8 mouse cellular contexts compared by ENCODE assay signal in genomic region chr12:101017971-101018371, GRCm38 (mm10). TPM values are rescaled to one million over a fixed set of nuclear protein-coding genes. Genes with fewer than 3 reads are reported as not detected.
DNase-seq lines count a peak whose midpoint lies in the region; ATAC-seq and TF ChIP-seq lines count a peak whose summit lies in the region.

No protein-coding gene starts in this region.

- ATAC-seq in intestine, postnatal 0 days, result no peak
- ATAC-seq in megakaryocyte-erythroid progenitor cell, adult 5-6 weeks (replicated peaks; ENCODE audit: low FRiP score, low TSS enrichment, poor library complexity, severe bottlenecking), result peak; percentile 35
- peak; percentile 9; the same call in 1 of the 2 replicates for ATAC-seq in stomach, postnatal 0 days (ENCODE audit: low FRiP score, low TSS enrichment)

- peak overlapping the region; percentile 49 for H3K4me2 ChIP-seq in intestine, postnatal 0 days (replicated peaks; ENCODE audit: low read depth)
- peak overlapping the region; percentile 20; the same call in 1 of the 2 replicates for H3K4me2 ChIP-seq in stomach, postnatal 0 days (replicated peaks; ENCODE audit: low read depth)

- H3K9ac ChIP-seq in heart, adult 2 months (ENCODE audit: low read depth, low read length), result peak overlapping the region; percentile 11; the same call in 1 of the 2 replicates
- no peak overlapping the region for H3K9ac ChIP-seq in intestine, postnatal 0 days (ENCODE audit: low read depth, low read length)
- H3K9ac ChIP-seq in stomach, postnatal 0 days (ENCODE audit: low read length), result peak overlapping the region; percentile 18; the same call in 1 of the 2 replicates

- peak; percentile 74 for TF ChIP-seq EP300 in heart, adult 2 months (IDR thresholded peaks at IDR 0.05; ENCODE audit: insufficient read depth, low read depth, low read length)
- no peak for TF ChIP-seq EP300 in stomach, postnatal 0 days (optimal IDR thresholded peaks at IDR 0.05)

- no peaks in the 10 kb centered on the region for H3K9me3 ChIP-seq in intestine, postnatal 0 days (ENCODE audit: control insufficient read depth)
- H3K9me3 ChIP-seq in stomach, postnatal 0 days (ENCODE audit: control insufficient read depth, low read length), result no peaks in the 10 kb centered on the region

- DNase-seq in layer of hippocampus, adult 2 months (ENCODE audit: low spot score in 2 of 2), result no peak
- DNase-seq in layer of hippocampus, postnatal 14 days (ENCODE audit: low spot score in 2 of 2), result no peak
- peak; percentile 55 to 81 for DNase-seq in heart, adult 2 months
- DNase-seq in stomach, postnatal 0 days (ENCODE audit: low spot score), result no peak
- no peak for DNase-seq in urinary bladder, postnatal 4 days (ENCODE audit: low spot score in 2 of 2)
- DNase-seq in testis, postnatal 10 days (ENCODE audit: low spot score), result no peak

- TF ChIP-seq POLR2A in heart, adult 2 months (IDR thresholded peaks at IDR 0.05; ENCODE audit: insufficient read depth, low read depth, low read length), result 0 out of 2 replicates have a peak, but pooled peaks have one; percentile 45

- no peaks in the 10 kb centered on the region for H3K36me3 ChIP-seq in heart, adult 2 months (ENCODE audit: control insufficient read depth, insufficient read depth, low read length)
- 0 out of 2 replicates have a peak, but pooled peaks cover 8% of the 10 kb centered on the region for H3K36me3 ChIP-seq in intestine, postnatal 0 days (ENCODE audit: control insufficient read depth, insufficient read depth)
- H3K36me3 ChIP-seq in stomach, postnatal 0 days (ENCODE audit: control insufficient read depth, insufficient read depth, low read length), result no peaks in the 10 kb centered on the region

- TF ChIP-seq CTCF in layer of hippocampus, adult 2 months (conservative IDR thresholded peaks at IDR 0.05), result peak; percentile 38
- peak; percentile 55 for TF ChIP-seq CTCF in heart, adult 2 months (IDR thresholded peaks at IDR 0.05)
- peak; percentile 39 for TF ChIP-seq CTCF in intestine, postnatal 0 days (IDR thresholded peaks at IDR 0.05; ENCODE audit: low read depth)
- peak; percentile 33; the same call in 1 of the 2 replicates for TF ChIP-seq CTCF in stomach, postnatal 0 days (IDR thresholded peaks at IDR 0.05; ENCODE audit: low read depth)

- 0 out of 2 replicates have a peak overlapping the region, but pooled peaks have one; percentile 10 for H3K27ac ChIP-seq in layer of hippocampus, adult 2 months
- H3K27ac ChIP-seq in heart, adult 2 months, result peak overlapping the region; percentile 55
- H3K27ac ChIP-seq in intestine, postnatal 0 days (ENCODE audit: low read depth, low read length), result peak overlapping the region; percentile 54
- H3K27ac ChIP-seq in stomach, postnatal 0 days (replicated peaks), result no peak overlapping the region

- H3K79me2 ChIP-seq in heart, adult 2 months (replicated peaks; ENCODE audit: control insufficient read depth, insufficient read depth, low read length), result no peaks in the 10 kb centered on the region

- H3K4me3 ChIP-seq in layer of hippocampus, adult 2 months, result no peak overlapping the region
- no peak overlapping the region; the same call in 1 of the 2 replicates for H3K4me3 ChIP-seq in heart, adult 2 months
- H3K4me3 ChIP-seq in intestine, postnatal 0 days (ENCODE audit: low read depth, low read length), result no peak overlapping the region
- H3K4me3 ChIP-seq in stomach, postnatal 0 days (ENCODE audit: low read depth, low read length), result no peak overlapping the region

- H3K27me3 ChIP-seq in heart, adult 2 months (ENCODE audit: control insufficient read depth, insufficient read depth, low read length), result no peaks in the 10 kb centered on the region
- H3K27me3 ChIP-seq in intestine, postnatal 0 days (replicated peaks; ENCODE audit: control insufficient read depth, insufficient read depth, low read length), result no peaks in the 10 kb centered on the region
- no peaks in the 10 kb centered on the region for H3K27me3 ChIP-seq in stomach, postnatal 0 days (ENCODE audit: control insufficient read depth, insufficient read depth, low read length)

- H3K4me1 ChIP-seq in heart, adult 2 months (ENCODE audit: control insufficient read depth, insufficient read depth, low read length), result peaks cover 28% of the 10 kb centered on the region
- peaks cover 27% of the 10 kb centered on the region for H3K4me1 ChIP-seq in intestine, postnatal 0 days (replicated peaks; ENCODE audit: control insufficient read depth, insufficient read depth, low read length)
- peaks cover 8% of the 10 kb centered on the region; the same call in 1 of the 2 replicates for H3K4me1 ChIP-seq in stomach, postnatal 0 days (replicated peaks; ENCODE audit: control insufficient read depth, insufficient read depth)

- intact Hi-C loops in heart, adult 2 months (cut with DNase I), result loop anchor here (10.0 kb wide), 1 partner anchor 243 kb away; the partner anchor contains the start of gene Dglucy

- WGBS in heart, adult 2 months, result 19% methylated on average over 6 of the region's 6 CpGs
- 7% methylated on average over 6 of the region's 6 CpGs for WGBS in intestine, postnatal 0 days
- 15% methylated on average over 6 of the region's 6 CpGs for WGBS in stomach, postnatal 0 days

RNA-seq across cellular contexts. Expression of gene Ccdc88c, which starts 10.9 kb away (rescaled TPM):
- 10 to 100 TPM; 24.3 to 33.7 TPM for total RNA-seq in layer of hippocampus, adult 2 months (2021)
- total RNA-seq in layer of hippocampus, postnatal 14 days (2021), result 10 to 100 TPM; 33.5 to 38.3 TPM
- total RNA-seq in heart, adult 2 months (2021), result 1 to 10 TPM; 3.6 to 5.2 TPM
- 4.1 and 5.4 TPM in 2 replicates for polyA plus RNA-seq in heart, adult 2 months (2012; rRNA removed)
- 11.7 and 14.4 TPM in 2 replicates for polyA plus RNA-seq in intestine, postnatal 0 days (2015; fragmentation: Nextera tagmentation; extraction: Ambion mirVana)
- total RNA-seq in megakaryocyte-erythroid progenitor cell, adult 5-6 weeks (2014; fragmentation: Nextera tagmentation), result 57.8 and 68.4 TPM in 2 replicates
- total RNA-seq in megakaryocyte-erythroid progenitor cell, adult 5-6 weeks (2017), result 66.9 and 100 TPM in 2 replicates
- 5.7 and 6.0 TPM in 2 replicates for polyA plus RNA-seq in stomach, postnatal 0 days (2015; fragmentation: Nextera tagmentation; extraction: Ambion mirVana)

Comparison
In these comparisons a context has a peak if more than half of its experiments do, and no peak if none do; other contexts are left out.
1. DNase-seq: peak in heart, adult 2 months (2 of 2); none in layer of hippocampus, adult 2 months (0 of 2), layer of hippocampus, postnatal 14 days (0 of 2), stomach, postnatal 0 days (single experiment), urinary bladder, postnatal 4 days (0 of 2) and testis, postnatal 10 days (single experiment).
2. RNA of gene Ccdc88c, which starts 10.9 kb away (total RNA-seq): 57.8 to 100 TPM in megakaryocyte-erythroid progenitor cell, adult 5-6 weeks, 33.5 to 38.3 TPM in layer of hippocampus, postnatal 14 days and 24.3 to 33.7 TPM in layer of hippocampus, adult 2 months; 3.6 to 5.2 TPM in heart, adult 2 months; every median in the first group is over 4 times any median in the second.
3. Peak in every context shown above with its lines, with median percentiles within 50 percentile points of each other: CTCF ChIP-seq.